Mouse (Mus musculus) heart, adult 2 months (tissue): ENCODE measurements at regions not wholly inside any gene's neighbourhood (a gene's known extent, or its start where the extent isn't known, plus 50 kb on each side); places are given as distances from the start of the nearest gene placed in this dataset.

Experiments used
- DNase-seq, 2 experiments: peaks; one replicate each; pipeline ENCODE4 v3.0.0; 2021
- H3K27ac ChIP-seq: fragments of 200-600 bp; 2 replicates; pipeline ENCODE4 v1.8.1; 2022
- H3K27me3 ChIP-seq: fragments of 200-500 bp; 2 replicates; pipeline ENCODE4 v1.6.1; 2012; ENCODE audit warnings: mild to moderate bottlenecking, low read length, inconsistent platforms, mixed read lengths; ENCODE audit not compliant: control insufficient read depth, insufficient read depth
- H3K36me3 ChIP-seq: fragments of 200-500 bp; 2 replicates; pipeline ENCODE4 v1.6.1; 2012; ENCODE audit warnings: low read length, inconsistent platforms; ENCODE audit not compliant: control insufficient read depth, insufficient read depth
- H3K4me1 ChIP-seq: fragments of 200-500 bp; 2 replicates; pipeline ENCODE4 v1.6.1; 2011; ENCODE audit warnings: low read length; ENCODE audit not compliant: control insufficient read depth, insufficient read depth
- H3K4me3 ChIP-seq: fragments of 200-600 bp; 2 replicates; pipeline ENCODE4 v1.8.1; 2022
- H3K79me2 ChIP-seq: fragments of 200-500 bp; replicated peaks from 2 replicates; pipeline ENCODE4 v1.6.1; 2012; ENCODE audit warnings: mild to moderate bottlenecking, inconsistent platforms, low read length, moderate library complexity, mixed read lengths; ENCODE audit not compliant: control insufficient read depth, insufficient read depth
- H3K9ac ChIP-seq: fragments of 200-500 bp; 2 replicates; pipeline ENCODE4 v1.6.1; 2012; ENCODE audit warnings: low read depth, mild to moderate bottlenecking, control low read depth, inconsistent platforms, low read length, mixed read lengths
- CTCF ChIP-seq: fragments of 200-600 bp; IDR thresholded peaks from 2 replicates; pipeline ENCODE4 v1.8.1; 2022; ENCODE audit warnings: antibody characterized with exemption, mild to moderate bottlenecking, moderate library complexity
- EP300 ChIP-seq: fragments of 200-500 bp; IDR thresholded peaks from 2 replicates; pipeline ENCODE4 v1.6.1; 2011; ENCODE audit warnings: low read depth, low read length, control low read depth; ENCODE audit not compliant: insufficient read depth
- POLR2A ChIP-seq: fragments of 200-500 bp; IDR thresholded peaks from 2 replicates; pipeline ENCODE4 v1.6.1; 2011; ENCODE audit warnings: mild to moderate bottlenecking, low read depth, low read length, control low read depth; ENCODE audit not compliant: insufficient read depth
- WGBS: fragments of 180-500 bp; shearing (Covaris S2); methylation state at CpG from one replicate; pipeline ENCODE4 v1.1.7; 2018; 5-methylcytosine and 5-hydroxymethylcytosine counted together
- intact Hi-C: fragments of 180-260 bp; cut with DNase I; formaldehyde crosslinking; loops from one replicate; pipeline ENCODE4 v1.15.1; 2025

DNA sequence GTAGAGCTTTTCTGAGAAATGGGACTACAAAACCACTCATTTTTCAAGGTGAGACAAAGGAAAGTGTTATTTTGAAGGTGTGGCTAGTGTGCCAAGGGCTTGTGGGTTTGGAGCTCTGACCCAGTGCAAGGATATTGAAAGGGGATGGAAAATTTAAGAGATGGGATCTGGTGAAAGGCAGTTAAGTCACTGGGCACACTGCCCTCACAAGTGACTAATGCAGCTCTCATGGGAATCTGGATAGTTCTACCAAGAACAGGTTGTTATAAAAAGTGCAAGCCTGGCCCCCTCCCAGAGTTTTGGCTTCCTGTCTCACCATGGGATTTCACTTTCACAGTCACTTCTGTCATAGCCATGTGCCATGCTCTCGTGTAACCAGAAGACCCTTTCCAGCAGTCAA, 360.1 kb downstream of the Lpin1 start:
- H3K4me1 ChIP-seq, result no peaks in the 10 kb centered on the region
- WGBS, result 79% methylated on average over 1 of the region's 1 CpGs
- no peaks in the 10 kb centered on the region for H3K79me2 ChIP-seq
- DNase-seq, result no peak
- no peak overlapping the region for H3K27ac ChIP-seq
- intact Hi-C loops, result no loop called here
- no peaks in the 10 kb centered on the region for H3K27me3 ChIP-seq
- no peak overlapping the region for H3K4me3 ChIP-seq
- H3K36me3 ChIP-seq, result no peaks in the 10 kb centered on the region
- TF ChIP-seq POLR2A (no peak), EP300 (no peak), CTCF (no peak)
- no peak overlapping the region for H3K9ac ChIP-seq

DNA sequence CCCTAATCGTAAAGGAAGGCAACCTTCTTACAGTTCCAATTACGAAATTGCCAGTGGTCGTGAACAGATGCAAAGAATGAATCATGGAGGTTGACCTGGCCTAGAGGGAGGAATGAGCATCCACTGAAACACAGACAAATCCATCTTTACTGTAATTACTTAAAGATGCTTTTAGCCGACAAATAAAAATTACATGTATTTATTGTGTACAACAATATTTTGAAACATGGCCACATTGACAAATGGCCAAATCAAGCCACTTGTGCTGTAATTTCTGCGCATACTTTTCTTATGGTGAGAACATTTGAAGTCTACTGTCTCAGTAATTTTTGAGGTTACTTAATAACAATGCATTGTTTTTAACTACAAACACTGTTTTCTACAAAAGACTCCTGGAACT, 360.7 kb downstream of the Lpin1 start:
- no peaks in the 10 kb centered on the region for H3K27me3 ChIP-seq
- intact Hi-C loops, result no loop called here
- H3K36me3 ChIP-seq, result no peaks in the 10 kb centered on the region
- no peak overlapping the region for H3K4me3 ChIP-seq
- H3K27ac ChIP-seq, result no peak overlapping the region
- TF ChIP-seq POLR2A, result no peak
- no peak for TF ChIP-seq EP300
- TF ChIP-seq CTCF, result no peak
- H3K9ac ChIP-seq, result no peak overlapping the region
- H3K79me2 ChIP-seq, result no peaks in the 10 kb centered on the region
- 93% methylated on average over 5 of the region's 5 CpGs for WGBS
- no peak for DNase-seq
- no peaks in the 10 kb centered on the region for H3K4me1 ChIP-seq

DNA sequence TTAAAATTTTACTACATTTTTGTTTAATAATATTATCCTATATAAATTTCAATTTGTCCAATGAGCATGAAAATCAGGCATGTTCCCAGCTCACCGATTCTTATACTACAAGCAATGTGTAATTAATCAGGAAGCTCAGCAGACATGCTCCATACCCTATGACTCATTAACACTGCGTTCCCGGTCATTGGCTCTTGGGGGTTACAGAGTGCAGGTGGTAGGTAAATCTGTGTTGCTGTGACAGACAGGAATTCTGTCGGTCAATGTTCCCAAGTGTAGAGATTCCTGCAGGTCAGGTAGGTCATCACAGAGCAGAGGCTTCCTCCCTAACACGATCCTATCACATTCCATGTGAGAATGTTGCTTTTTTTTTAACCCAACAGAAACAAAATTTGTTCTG, 371.0 kb downstream of the Lpin1 start:
- 79% methylated on average over 5 of the region's 5 CpGs for WGBS
- H3K4me3 ChIP-seq, result no peak overlapping the region
- intact Hi-C loops, result loop anchor here (10.0 kb wide), 1 partner anchor 635 kb away; no protein-coding TSS in a partner anchor

DNA sequence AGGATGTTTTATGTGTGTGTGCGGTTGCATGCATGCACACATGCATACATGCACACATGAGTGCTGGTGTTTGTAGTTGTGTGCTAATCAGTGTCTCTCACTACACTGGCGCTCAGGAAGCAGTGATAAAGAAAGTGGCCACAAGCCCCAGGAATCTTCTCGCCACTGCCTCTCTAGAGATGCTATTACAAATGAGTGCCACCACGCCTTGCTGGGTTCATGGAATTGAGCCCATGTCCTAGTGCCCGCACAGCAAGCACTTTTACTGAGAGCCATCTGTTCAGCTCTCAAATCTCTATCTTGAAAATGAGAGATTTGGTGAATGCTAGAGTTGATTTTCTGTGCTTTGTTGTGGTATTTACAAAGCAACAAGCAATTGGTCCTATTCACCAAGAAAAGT, 373.3 kb downstream of the Lpin1 start:
- 75% methylated on average over 5 of the region's 5 CpGs for WGBS
- no peak for DNase-seq
- Histone ChIP-seq H3K27me3 (no peaks in the 10 kb centered on the region), H3K36me3 (no peaks in the 10 kb centered on the region), H3K4me1 (no peaks in the 10 kb centered on the region), H3K79me2 (no peaks in the 10 kb centered on the region), H3K27ac (no peak overlapping the region), H3K9ac (no peak overlapping the region), H3K4me3 (no peak overlapping the region)
- intact Hi-C loops, result loop anchor here (10.0 kb wide), 1 partner anchor 633 kb away; no protein-coding TSS in a partner anchor
- TF ChIP-seq POLR2A (no peak), EP300 (no peak), CTCF (no peak)

More for the DNA sequence above, 371.0 kb downstream of the Lpin1 start:
- H3K36me3 ChIP-seq, result no peaks in the 10 kb centered on the region
- H3K27ac ChIP-seq, result no peak overlapping the region
- no peak for DNase-seq
- TF ChIP-seq EP300, result no peak
- TF ChIP-seq POLR2A, result no peak
- no peak for TF ChIP-seq CTCF
- H3K4me1 ChIP-seq, result no peaks in the 10 kb centered on the region
- no peaks in the 10 kb centered on the region for H3K27me3 ChIP-seq
- H3K9ac ChIP-seq, result no peak overlapping the region
- no peaks in the 10 kb centered on the region for H3K79me2 ChIP-seq

DNA sequence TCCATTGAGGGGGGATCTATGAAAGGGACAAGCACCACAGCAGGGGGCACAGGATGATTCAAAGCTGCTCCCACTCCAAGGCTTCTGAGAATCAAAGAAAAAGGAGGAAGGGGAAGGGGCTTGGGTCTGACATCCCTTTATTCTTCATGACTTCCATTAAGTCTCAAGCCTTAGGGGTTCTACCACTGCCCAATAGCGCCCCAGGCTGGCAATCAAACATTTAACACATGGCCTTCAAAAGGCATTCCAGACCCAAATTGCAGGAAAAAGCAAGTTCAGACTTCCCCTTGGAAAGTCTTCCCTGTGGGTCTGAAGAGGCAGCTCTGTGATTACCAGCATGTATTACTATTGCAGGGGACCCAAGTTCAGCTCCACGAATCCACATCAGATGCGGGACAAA, 377.2 kb downstream of the Lpin1 start:
- Histone ChIP-seq H3K4me1 (no peaks in the 10 kb centered on the region), H3K79me2 (no peaks in the 10 kb centered on the region), H3K36me3 (no peaks in the 10 kb centered on the region), H3K27me3 (no peaks in the 10 kb centered on the region), H3K4me3 (no peak overlapping the region), H3K9ac (no peak overlapping the region), H3K27ac (no peak overlapping the region)
- intact Hi-C loops, result loop anchor here (5.0 to 10.0 kb wide), 2 partner anchors 41 to 629 kb away; no protein-coding TSS in a partner anchor
- peak; percentile 18 for TF ChIP-seq CTCF
- TF ChIP-seq POLR2A, result no peak
- no peak for DNase-seq
- WGBS, result 91% methylated on average over 3 of the region's 3 CpGs

DNA sequence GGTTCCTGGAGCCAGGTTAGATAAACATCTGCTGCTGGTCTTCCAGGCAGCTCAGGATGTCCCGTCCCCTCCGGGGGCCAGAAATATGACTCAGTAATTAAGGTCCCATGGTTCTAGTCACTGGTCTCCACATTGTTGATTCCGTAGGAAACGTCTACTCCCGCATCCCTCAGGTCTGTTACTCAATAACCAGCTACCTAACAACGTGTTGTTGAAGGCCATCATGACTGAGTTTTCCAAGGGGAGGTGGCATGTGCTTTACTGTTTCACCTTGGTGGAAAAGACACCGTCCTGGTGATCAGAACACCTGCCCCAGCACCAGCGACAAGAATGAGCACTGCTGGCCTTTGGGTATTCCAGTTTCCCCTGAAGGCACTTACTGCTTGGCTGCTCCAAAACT, 377.9 kb downstream of the Lpin1 start:
- intact Hi-C loops, result loop anchor here (5.0 to 10.0 kb wide), 2 partner anchors 41 to 628 kb away; no protein-coding TSS in a partner anchor
- Histone ChIP-seq H3K9ac (no peak overlapping the region), H3K36me3 (no peaks in the 10 kb centered on the region), H3K4me1 (no peaks in the 10 kb centered on the region), H3K79me2 (no peaks in the 10 kb centered on the region), H3K4me3 (no peak overlapping the region), H3K27ac (no peak overlapping the region), H3K27me3 (no peaks in the 10 kb centered on the region)
- DNase-seq, result no peak
- TF ChIP-seq EP300 (no peak), POLR2A (no peak), CTCF (no peak)
- 78% methylated on average over 8 of the region's 8 CpGs for WGBS
